Mouse (Mus musculus): ENCODE results near the gene Foxk1.

The Foxk1 gene

DNA sequence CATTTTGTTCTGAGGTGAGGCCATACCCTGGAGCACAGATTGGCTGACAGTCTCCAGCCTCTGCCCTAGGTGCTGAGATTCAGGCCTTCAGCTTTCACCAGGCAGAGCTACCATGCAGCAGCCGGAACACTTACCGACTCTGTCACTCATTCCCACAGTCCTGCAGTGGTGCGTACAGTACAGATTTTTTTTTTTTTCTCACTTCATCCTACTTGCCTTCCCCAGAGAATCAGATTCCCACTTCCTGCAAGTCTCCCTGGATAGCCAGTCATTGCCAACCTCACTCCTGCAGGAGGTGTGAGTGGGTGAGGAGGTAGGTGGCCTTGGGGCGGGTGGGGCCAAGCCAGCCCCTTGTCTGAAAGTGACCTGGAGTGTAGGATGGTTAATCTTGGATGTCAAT lies 19.0 kb downstream of the Foxk1 start:
- DNase-seq (ENCODE audit: low spot score in 2 of 2): no peak

GRCm38 (mm10) chr5:142420920-142421319 lies 19.6 kb downstream of the Foxk1 start:
- DNase-seq (ENCODE audit: low spot score in 2 of 2): no peak

DNA sequence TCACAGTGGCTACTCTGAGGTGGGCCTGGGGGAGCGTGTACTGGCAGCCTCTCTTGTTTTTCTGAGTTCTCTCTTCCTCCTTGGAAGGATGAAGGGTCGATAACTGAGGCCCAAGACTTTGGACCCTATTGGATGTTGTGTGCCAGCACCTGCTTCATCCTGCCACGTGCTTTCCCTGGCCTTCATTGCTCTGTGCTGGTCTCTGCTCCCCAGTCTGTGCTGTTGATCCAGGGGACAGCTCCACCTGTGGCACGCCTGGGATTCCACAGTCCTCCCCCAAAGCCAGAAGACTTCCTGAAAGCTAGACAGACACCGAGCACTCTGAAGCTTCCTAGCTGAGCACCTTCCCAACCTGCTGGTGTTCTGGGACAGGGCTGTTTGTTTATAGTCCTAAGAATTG lies 20.6 kb downstream of the Foxk1 start:
- DNase-seq (ENCODE audit: low spot score in 2 of 2): no peak

- DNase-seq (ENCODE audit: low spot score in 2 of 2): no peak
Measured at GRCm38 (mm10) chr5:142423141-142423540, 21.8 kb downstream of the Foxk1 start.

- no peak for DNase-seq (ENCODE audit: low spot score in 2 of 2)
Measured at GRCm38 (mm10) chr5:142423701-142424100, 22.4 kb downstream of the Foxk1 start.

DNA sequence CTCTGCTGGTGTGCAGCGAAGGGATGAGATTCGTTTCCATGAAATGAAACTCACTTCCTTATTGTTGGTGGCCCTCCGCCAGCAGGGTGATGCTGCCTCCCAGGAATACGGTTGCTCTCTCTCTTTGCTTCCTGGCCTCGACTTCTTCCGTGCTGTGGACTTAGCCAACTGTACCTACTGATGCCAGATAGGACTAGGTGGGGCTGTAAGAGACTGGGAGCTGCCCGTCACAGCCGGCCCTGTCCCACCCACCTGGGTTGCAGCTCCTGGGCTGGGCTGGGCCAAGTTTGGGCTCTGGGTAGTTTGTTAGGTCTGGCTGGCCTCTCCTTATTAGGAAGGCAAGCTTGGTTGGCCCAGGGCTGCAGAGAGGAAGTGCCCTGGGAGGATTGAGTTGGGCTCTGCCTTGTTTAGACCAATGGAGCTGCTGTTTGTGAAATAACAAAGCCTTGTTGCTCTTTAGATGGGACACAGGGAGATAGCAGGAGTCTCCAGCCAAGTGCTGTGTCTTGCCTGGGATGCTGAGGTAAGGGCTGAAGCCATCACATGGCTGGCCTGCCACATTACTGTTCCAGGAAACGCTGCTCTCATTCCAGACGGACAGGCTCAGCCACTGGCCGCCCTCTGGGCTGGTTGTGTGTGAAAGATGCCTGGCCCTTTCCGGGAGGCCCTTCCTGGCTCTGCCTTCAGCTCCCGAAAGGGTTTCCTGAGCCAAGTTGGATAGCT lies 23.5 kb downstream of the Foxk1 start:
- DNase-seq (ENCODE audit: low spot score in 2 of 2): no peak

- no peak for DNase-seq (ENCODE audit: low spot score in 2 of 2)
Measured at GRCm38 (mm10) chr5:142426476-142426875, 25.2 kb downstream of the Foxk1 start.

DNA sequence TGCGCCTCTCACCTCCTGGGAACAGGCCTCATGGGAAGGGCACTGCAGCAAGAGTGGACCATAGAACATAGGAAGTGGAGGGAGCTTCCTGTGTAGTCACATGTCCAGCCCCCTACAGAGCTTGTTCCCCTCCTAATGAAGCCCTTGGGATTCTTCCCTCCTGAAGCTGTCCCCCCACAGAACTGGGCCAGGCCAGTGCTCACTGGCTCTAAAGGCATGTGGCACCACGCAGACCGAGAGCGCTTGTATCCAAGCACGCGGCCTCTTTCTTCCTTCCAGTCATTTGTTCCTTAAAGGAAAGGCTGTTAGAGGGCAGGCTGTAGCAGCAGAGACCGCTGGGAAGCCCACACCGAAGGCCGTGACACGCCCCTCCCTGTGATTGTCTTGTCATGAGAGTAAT lies 26.6 kb downstream of the Foxk1 start:
- DNase-seq (ENCODE audit: low spot score in 2 of 2): no peak

DNA sequence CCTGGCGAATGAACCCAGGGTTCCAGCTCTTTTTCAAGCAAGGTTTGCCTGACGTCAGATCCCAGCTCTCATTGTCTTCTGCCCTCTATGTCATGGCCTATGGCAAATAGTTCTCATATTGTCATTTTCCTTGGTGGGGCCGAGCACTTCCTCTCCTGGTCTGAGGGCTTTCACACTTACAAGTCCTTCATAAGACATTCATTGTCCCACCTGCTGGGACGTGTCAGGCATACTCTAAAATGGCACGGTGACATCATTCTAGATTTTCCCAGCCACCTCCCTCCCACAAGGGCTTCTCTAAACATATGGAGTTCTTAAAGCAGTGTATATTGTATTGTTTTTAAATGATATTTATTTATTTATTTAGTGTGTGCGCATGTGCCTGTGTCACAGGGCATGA lies 27.4 kb downstream of the Foxk1 start:
- DNase-seq (ENCODE audit: low spot score in 2 of 2): no peak

GRCm38 (mm10) chr5:142431029-142431428 lies 29.7 kb downstream of the Foxk1 start:
- DNase-seq (ENCODE audit: low spot score in 2 of 2): no peak

DNA sequence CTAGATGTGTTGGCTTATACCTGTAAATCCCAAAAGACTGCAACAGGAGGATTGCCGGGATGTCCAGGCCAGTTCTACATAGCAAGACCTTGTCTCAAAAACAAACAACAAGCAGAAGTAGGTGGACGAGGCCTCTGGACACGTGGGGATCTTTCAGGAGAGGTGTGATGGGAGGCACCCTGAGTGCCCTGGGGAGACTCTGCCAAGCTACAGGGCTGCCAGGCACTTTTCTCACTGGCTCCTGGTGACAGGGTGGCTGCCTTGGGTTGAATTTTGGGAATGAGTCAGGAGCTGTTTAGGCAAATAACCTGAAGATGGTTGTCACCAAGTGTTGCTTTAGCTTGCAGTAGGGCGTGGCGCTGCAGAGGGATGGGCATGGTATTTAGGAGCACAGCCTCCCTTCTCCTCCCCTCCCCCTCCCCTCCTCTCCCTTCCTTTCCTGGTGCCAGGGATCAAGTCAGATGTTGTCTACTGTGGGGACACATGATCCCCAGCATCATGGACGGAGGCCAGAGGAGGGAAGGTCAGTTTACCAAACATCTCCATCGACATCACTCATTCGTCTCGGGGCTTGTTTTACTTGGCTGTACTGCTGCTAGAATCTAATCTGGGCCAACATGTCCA lies 30.6 kb downstream of the Foxk1 start:
- no peak for DNase-seq (ENCODE audit: low spot score in 2 of 2)

GRCm38 (mm10) chr5:142432695-142433094 lies 31.4 kb downstream of the Foxk1 start:
- no peak for DNase-seq (ENCODE audit: low spot score in 2 of 2)

DNA sequence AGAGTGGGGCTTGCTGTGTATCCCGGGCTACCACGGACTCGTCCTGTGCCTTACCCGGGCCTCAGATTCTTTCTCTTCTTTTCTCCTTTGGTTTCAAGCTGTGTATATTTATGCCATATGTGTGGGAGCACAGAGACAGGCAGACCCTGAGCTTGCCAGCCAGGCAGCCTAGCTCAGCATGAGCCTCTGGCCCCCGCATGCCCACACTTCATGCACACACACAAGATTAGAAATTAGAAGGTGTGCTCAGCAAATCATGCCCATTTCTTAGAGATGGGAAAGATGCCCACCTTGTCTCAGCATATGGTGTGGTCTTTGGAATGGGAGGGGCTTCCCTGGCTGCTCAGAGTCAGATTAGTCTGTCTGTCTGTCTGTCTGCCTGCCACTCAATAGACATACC lies 32.8 kb downstream of the Foxk1 start:
- DNase-seq (ENCODE audit: low spot score in 2 of 2): no peak

DNA sequence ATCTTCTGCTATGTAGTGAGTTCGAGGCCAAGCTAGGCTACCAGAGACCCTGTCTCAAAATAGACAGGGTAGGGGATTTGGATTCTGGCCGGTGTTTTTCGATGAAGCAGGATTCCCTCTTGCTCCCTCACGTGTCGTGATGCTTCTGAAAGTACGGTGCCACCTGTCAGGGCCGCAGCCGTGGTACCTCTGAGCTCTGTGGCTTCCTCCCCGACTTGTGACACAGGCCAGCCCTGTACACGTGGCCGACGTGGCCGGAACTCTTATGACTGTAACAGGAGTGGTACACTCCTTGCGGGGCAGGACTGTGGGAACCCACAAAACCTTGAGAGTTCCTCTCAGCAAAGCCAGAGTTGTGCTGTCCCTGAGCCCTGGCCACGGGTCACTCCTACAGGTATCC lies 34.4 kb downstream of the Foxk1 start:
- no peak for DNase-seq (ENCODE audit: low spot score in 2 of 2)

- DNase-seq (ENCODE audit: low spot score in 2 of 2): no peak
Measured at GRCm38 (mm10) chr5:142438380-142438938, 37.2 kb downstream of the Foxk1 start.

DNA sequence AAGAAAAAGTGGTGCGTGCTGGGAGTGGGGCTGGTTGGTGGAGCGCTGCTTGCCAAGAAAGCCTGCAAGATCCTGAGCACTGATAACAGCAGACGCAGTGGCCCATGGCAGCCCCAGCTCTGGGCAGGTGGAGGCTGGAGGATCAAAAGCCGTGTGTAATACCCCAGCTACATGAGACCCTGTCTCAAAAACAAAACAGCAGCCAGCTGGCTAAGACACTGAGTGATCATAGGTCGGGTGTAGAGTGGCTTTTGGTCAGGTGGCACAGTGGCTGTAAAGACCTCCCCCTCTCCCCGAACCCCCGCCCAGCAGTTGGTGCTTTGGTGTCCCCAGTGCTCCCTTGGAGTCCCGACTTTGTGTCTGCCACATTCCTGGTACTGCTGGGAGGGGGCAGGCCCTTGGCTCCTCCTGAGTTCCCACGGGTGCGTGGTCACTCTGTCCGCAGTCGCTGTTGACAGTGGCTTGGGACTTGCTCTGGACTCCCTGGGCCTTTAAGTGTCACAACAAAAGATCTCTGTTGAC lies 38.7 kb downstream of the Foxk1 start:
- no peak for DNase-seq (ENCODE audit: low spot score in 2 of 2)

GRCm38 (mm10) chr5:142440451-142441147 lies 39.3 kb downstream of the Foxk1 start:
- peak; percentile 44 to 60 for DNase-seq (ENCODE audit: low spot score in 2 of 2)

DNA sequence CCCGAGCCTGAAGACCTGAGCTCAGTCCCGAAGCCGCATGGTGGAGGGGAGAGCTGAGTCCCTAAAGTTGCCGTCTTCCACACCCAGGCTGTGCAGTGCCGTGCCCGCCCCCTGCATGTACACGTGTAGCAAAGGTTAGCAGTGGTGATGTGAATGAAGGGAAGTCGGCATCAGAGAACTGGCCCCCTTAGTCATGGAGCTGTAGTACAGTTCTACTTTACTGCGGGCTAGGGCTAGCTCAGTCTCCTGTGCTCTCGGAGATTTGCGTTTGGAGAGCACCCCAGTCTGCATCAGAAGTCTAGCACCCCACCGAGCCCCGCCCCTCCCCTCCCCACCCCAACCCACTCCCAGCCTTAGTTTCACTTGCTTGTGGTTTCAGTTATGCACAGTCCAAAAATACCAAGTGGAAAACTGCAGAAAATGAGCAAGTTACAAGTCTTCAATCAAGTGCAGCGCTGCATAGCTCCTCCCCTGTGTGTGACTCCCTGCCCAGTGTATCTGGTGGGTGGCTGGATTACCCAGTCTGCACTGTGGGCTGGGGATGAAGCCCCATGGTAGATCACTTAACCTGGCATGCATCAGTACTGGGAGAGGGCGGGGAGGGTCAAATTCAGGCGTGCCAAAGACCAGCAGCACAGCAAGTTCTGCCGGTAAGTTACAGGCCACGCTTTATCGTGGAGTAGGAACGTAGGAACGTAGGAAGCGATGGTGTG lies 40.2 kb downstream of the Foxk1 start:
- no peak for DNase-seq (ENCODE audit: low spot score in 2 of 2)

DNA sequence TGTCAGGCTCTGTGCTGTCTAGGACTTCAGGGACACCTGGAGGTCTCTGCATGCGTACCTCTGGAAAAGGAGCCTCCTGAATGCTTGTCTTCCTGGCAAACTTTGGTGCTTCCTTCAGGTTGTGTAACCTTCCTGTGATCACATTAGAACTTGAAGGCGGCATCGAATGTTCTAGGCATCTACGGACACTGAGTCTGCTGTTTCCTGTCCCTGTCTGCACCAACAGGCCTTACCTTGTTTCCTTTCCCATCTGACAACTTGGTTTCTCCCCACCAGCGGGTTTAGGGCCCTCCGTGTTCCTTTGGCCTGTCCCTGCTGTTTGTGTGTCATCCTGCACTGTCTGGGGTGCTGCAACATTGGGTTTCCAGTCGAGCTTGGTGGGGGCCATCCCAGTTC lies 40.7 kb downstream of the Foxk1 start:
- DNase-seq (ENCODE audit: low spot score in 2 of 2): no peak

DNA sequence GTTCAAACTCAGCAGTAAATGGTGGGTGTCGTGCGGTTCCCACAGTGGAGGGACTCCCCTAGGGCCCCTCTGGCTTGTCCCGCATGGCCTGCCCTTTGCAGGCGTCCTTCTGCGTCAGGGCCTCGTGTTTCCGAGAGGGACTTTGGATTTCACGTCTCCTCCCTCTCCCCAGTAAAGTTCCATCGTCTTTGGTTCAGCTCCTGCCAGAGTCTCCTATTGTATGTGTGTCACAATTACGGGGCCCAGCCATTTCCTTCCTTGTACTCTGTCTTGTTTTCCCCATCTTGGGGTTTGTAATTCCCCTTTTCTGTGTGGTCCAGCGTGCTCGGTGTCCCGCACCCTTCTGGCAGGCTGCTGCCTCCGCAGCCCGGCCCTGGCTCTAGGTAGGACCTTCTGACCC lies 42.2 kb downstream of the Foxk1 start:
- no peak for DNase-seq (ENCODE audit: low spot score in 2 of 2)

DNA sequence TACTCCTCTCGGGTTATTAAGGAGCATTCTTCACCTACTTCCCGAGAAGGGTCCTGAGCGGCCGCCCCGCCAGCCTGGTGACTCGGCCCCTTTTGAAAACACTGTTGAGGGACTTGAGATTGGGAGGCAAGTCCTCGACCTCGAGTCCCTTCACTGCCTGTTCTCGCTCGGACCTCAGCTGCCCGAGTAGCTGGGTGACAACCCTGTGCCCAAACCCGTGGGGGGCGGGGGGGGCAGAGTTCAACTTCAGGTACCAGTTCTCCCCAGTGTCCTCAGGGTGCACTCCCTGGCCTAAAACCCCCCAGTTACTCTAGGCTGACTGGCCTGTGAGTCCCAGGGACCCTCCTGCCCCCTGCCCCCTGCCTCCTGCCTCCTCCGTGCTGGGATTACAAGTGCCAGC lies 42.7 kb downstream of the Foxk1 start:
- DNase-seq (ENCODE audit: low spot score in 2 of 2): no peak

Data from frontal cortex, postnatal 14 days (tissue).